Mouse (Mus musculus) MEL (cell line): ENCODE measurements at regions not wholly inside any gene's neighbourhood (a gene's known extent, or its start where the extent isn't known, plus 50 kb on each side); places are given as distances from the start of the nearest gene placed in this dataset.

ENCODE experiments used
- DNase-seq: peaks from one replicate; pipeline ENCODE4 v3.0.0; 2011; ENCODE audit warnings: low read depth, low spot score
- H3K27ac ChIP-seq: 2 replicates; pipeline ENCODE4 v1.5.1; 2012; ENCODE audit warnings: low read depth, mild to moderate bottlenecking, control low read depth, low read length, moderate library complexity; ENCODE audit not compliant: control insufficient read depth
- H3K27me3 ChIP-seq, 2 experiments: fragments of 150-350 bp in 1 of 2; sonication (generic) in 1 of 2; 2 replicates each; pipeline ENCODE4 v1.6.1; 2012; ENCODE audit warnings: low read length in 2 of 2, mild to moderate bottlenecking in 2 of 2, improper control_type of control experiment in 1 of 2, moderate library complexity in 1 of 2; ENCODE audit not compliant: insufficient read depth in 2 of 2, control insufficient read depth in 1 of 2
- H3K36me3 ChIP-seq, 2 experiments: 2 replicates each; pipeline ENCODE4 v1.6.1; 2012 to 2014; ENCODE audit warnings: low read length in 2 of 2, improper control_type of control experiment in 1 of 2, inconsistent platforms in 1 of 2, mild to moderate bottlenecking in 1 of 2; ENCODE audit not compliant: insufficient read depth in 2 of 2, control insufficient read depth in 1 of 2
- H3K4me1 ChIP-seq, 2 experiments: fragments of 150-350 bp in 1 of 2; sonication (generic) in 1 of 2; 2 replicates each; pipeline ENCODE4 v1.6.1; 2012; ENCODE audit warnings: low read length in 2 of 2, improper control_type of control experiment in 1 of 2, mild to moderate bottlenecking in 1 of 2; ENCODE audit not compliant: insufficient read depth in 2 of 2, control insufficient read depth in 1 of 2
- H3K4me3 ChIP-seq, 2 experiments: fragments of 150-350 bp in 1 of 2; sonication (generic) in 1 of 2; 2 replicates each; pipeline ENCODE4 v1.5.1; 2012; ENCODE audit warnings: low read depth in 2 of 2, low read length in 2 of 2, mild to moderate bottlenecking in 2 of 2, moderate library complexity in 2 of 2, control low read depth in 1 of 2, improper control_type of control experiment in 1 of 2; ENCODE audit not compliant: control insufficient read depth in 1 of 2, insufficient read depth in 1 of 2
- H3K79me2 ChIP-seq: 2 replicates; pipeline ENCODE4 v1.6.1; 2012; ENCODE audit warnings: mild to moderate bottlenecking, low read length, moderate library complexity; ENCODE audit not compliant: control insufficient read depth, poor library complexity, insufficient read depth
- H3K9ac ChIP-seq: 2 replicates; pipeline ENCODE4 v1.6.1; 2012; ENCODE audit warnings: low read depth, mild to moderate bottlenecking, control low read depth, low read length, moderate library complexity; ENCODE audit not compliant: control insufficient read depth, poor library complexity, severe bottlenecking
- H3K9me3 ChIP-seq: fragments of 150-350 bp; sonication (generic); replicated peaks from 2 replicates; pipeline ENCODE4 v1.6.1; 2012; ENCODE audit warnings: mild to moderate bottlenecking, low read length, improper control_type of control experiment, moderate library complexity; ENCODE audit not compliant: insufficient read depth
- CHD1 ChIP-seq: IDR thresholded peaks from 2 replicates; pipeline ENCODE4 v1.6.1; 2012; ENCODE audit warnings: low read depth, mild to moderate bottlenecking, inconsistent platforms, low read length, improper control_type of control experiment
- CHD2 ChIP-seq: IDR thresholded peaks from 2 replicates; pipeline ENCODE4 v1.6.1; 2011; ENCODE audit warnings: low read length, improper control_type of control experiment
- CTCF ChIP-seq, 3 experiments: IDR thresholded peaks in 2 of 3; conservative IDR thresholded peaks in 1 of 3; 2 replicates each; pipeline ENCODE4 v1.5.1; 2011 to 2012; ENCODE audit warnings: low read length in 3 of 3, low read depth in 2 of 3, mild to moderate bottlenecking in 2 of 3, improper control_type of control experiment in 1 of 3, inconsistent platforms in 1 of 3, mixed read lengths in 1 of 3, moderate library complexity in 1 of 3; ENCODE audit not compliant: control insufficient read depth in 1 of 3, insufficient read depth in 1 of 3, poor library complexity in 1 of 3, severe bottlenecking in 1 of 3
- ELF1 ChIP-seq: IDR thresholded peaks from 2 replicates; pipeline ENCODE4 v1.6.1; 2014; ENCODE audit warnings: low read depth, mild to moderate bottlenecking, inconsistent platforms, low read length, improper control_type of control experiment, moderate library complexity
- EP300 ChIP-seq, 2 experiments: IDR thresholded peaks; 2 replicates each; pipeline ENCODE4 v1.6.1; 2011; ENCODE audit warnings: improper control_type of control experiment in 2 of 2, low read length in 2 of 2, low read depth in 1 of 2, mild to moderate bottlenecking in 1 of 2
- ETS1 ChIP-seq: IDR thresholded peaks from 2 replicates; pipeline ENCODE4 v1.6.1; 2012; ENCODE audit warnings: low read depth, mild to moderate bottlenecking, inconsistent platforms, low read length, improper control_type of control experiment, moderate library complexity
- GABPA ChIP-seq: IDR thresholded peaks from 2 replicates; pipeline ENCODE4 v1.6.1; 2012; ENCODE audit warnings: low read depth, mild to moderate bottlenecking, inconsistent platforms, low read length, improper control_type of control experiment, moderate library complexity
- HCFC1 ChIP-seq: IDR thresholded peaks from 2 replicates; pipeline ENCODE4 v1.6.1; 2012; ENCODE audit warnings: low read depth, mild to moderate bottlenecking, inconsistent platforms, low read length, improper control_type of control experiment, moderate library complexity
- KAT2A ChIP-seq: conservative IDR thresholded peaks from 2 replicates; pipeline ENCODE4 v1.6.1; 2012; ENCODE audit warnings: low read depth, low read length, improper control_type of control experiment, inconsistent platforms
- MAFK ChIP-seq: IDR thresholded peaks from 2 replicates; pipeline ENCODE4 v1.6.1; 2011; ENCODE audit warnings: low read depth, mild to moderate bottlenecking, low read length, improper control_type of control experiment, borderline replicate concordance
- MAX ChIP-seq: IDR thresholded peaks from 2 replicates; pipeline ENCODE4 v1.6.1; 2011; ENCODE audit warnings: low read length, improper control_type of control experiment
- MAZ ChIP-seq: IDR thresholded peaks from 2 replicates; pipeline ENCODE4 v1.6.1; 2012; ENCODE audit warnings: low read depth, mild to moderate bottlenecking, inconsistent platforms, low read length, improper control_type of control experiment
- MYB ChIP-seq: IDR thresholded peaks from 2 replicates; pipeline ENCODE4 v1.6.1; 2011; ENCODE audit warnings: mild to moderate bottlenecking, low read depth, low read length, improper control_type of control experiment
- MYC ChIP-seq: IDR thresholded peaks from 2 replicates; pipeline ENCODE4 v1.6.1; 2011; ENCODE audit warnings: low read depth, mild to moderate bottlenecking, low read length, improper control_type of control experiment, moderate library complexity
- NRF1 ChIP-seq: IDR thresholded peaks from 2 replicates; pipeline ENCODE4 v1.6.1; 2014; ENCODE audit warnings: low read depth, mild to moderate bottlenecking, inconsistent platforms, low read length, improper control_type of control experiment, moderate library complexity; ENCODE audit not compliant: poor library complexity, insufficient read depth, severe bottlenecking
- POLR2A ChIP-seq, 2 experiments: IDR thresholded peaks; 2 replicates each; pipeline ENCODE4 v1.6.1; 2011 to 2012; ENCODE audit warnings: low read length in 2 of 2, mild to moderate bottlenecking in 2 of 2, control low read depth in 1 of 2, improper control_type of control experiment in 1 of 2, low read depth in 1 of 2, moderate library complexity in 1 of 2; ENCODE audit not compliant: control insufficient read depth in 1 of 2, insufficient read depth in 1 of 2, poor library complexity in 1 of 2
- POLR2AphosphoS2 ChIP-seq: IDR thresholded peaks from 2 replicates; pipeline ENCODE4 v1.6.1; 2011; ENCODE audit warnings: low read length, improper control_type of control experiment
- POLR2AphosphoS5 ChIP-seq: IDR thresholded peaks from 2 replicates; pipeline ENCODE4 v1.6.1; 2012; ENCODE audit warnings: low read depth, borderline replicate concordance, mild to moderate bottlenecking, inconsistent platforms, low read length, moderate library complexity, mixed read lengths
- RAD21 ChIP-seq: IDR thresholded peaks from 2 replicates; pipeline ENCODE4 v1.6.1; 2011; ENCODE audit warnings: mild to moderate bottlenecking, low read depth, low read length, improper control_type of control experiment
- SIN3A ChIP-seq: IDR thresholded peaks from 2 replicates; pipeline ENCODE4 v1.6.1; 2012; ENCODE audit warnings: low read length, improper control_type of control experiment, inconsistent platforms
- SMC3 ChIP-seq: IDR thresholded peaks from 2 replicates; pipeline ENCODE4 v1.6.1; 2011; ENCODE audit warnings: low read depth, low read length, improper control_type of control experiment
- TAL1 ChIP-seq: IDR thresholded peaks from 2 replicates; pipeline ENCODE4 v1.6.1; 2012; ENCODE audit warnings: mild to moderate bottlenecking, inconsistent platforms, low read length, moderate library complexity, mixed read lengths
- TBP ChIP-seq: IDR thresholded peaks from 2 replicates; pipeline ENCODE4 v1.8.0; 2011; ENCODE audit warnings: low read depth, low read length, improper control_type of control experiment
- UBTF ChIP-seq: IDR thresholded peaks from 2 replicates; pipeline ENCODE4 v1.6.1; 2012; ENCODE audit warnings: low read depth, mild to moderate bottlenecking, inconsistent platforms, low read length, improper control_type of control experiment, moderate library complexity, borderline replicate concordance; ENCODE audit not compliant: insufficient read depth
- USF2 ChIP-seq, 2 experiments: IDR thresholded peaks; 2 replicates each; pipeline ENCODE4 v1.6.1; 2011 to 2012; ENCODE audit warnings: improper control_type of control experiment in 2 of 2, low read length in 2 of 2, borderline replicate concordance in 1 of 2, inconsistent platforms in 1 of 2, low read depth in 1 of 2, mild to moderate bottlenecking in 1 of 2; ENCODE audit not compliant: insufficient read depth in 1 of 2
- ZC3H11A ChIP-seq: IDR thresholded peaks from 2 replicates; pipeline ENCODE4 v1.6.1; 2012; ENCODE audit warnings: low read depth, mild to moderate bottlenecking, inconsistent platforms, low read length, improper control_type of control experiment
- ZMIZ1 ChIP-seq: IDR thresholded peaks from 2 replicates; pipeline ENCODE4 v1.6.1; 2012; ENCODE audit warnings: low read depth, mild to moderate bottlenecking, inconsistent platforms, low read length, improper control_type of control experiment, moderate library complexity

GRCm38 (mm10) chr16:97282943-97283342, 73.6 kb upstream of the Bace2 start:
- H3K27me3 ChIP-seq: no peaks in the 10 kb centered on the region
- TF ChIP-seq CHD1: no peak
- TF ChIP-seq GABPA: no peak
- TF ChIP-seq ZC3H11A: no peak
- TF ChIP-seq SMC3: no peak
- no peak for TF ChIP-seq TAL1
- no peak for TF ChIP-seq NRF1
- TF ChIP-seq POLR2AphosphoS5: no peak
- no peak for TF ChIP-seq UBTF
- no peak for TF ChIP-seq CHD2
- no peak for TF ChIP-seq KAT2A
- no peak for TF ChIP-seq POLR2A (IDR thresholded peaks at IDR 0.05; ENCODE audit: control insufficient read depth in 1 of 2, insufficient read depth in 1 of 2, low read depth in 1 of 2, low read length in 2 of 2, poor library complexity in 1 of 2)
- no peak for TF ChIP-seq MAX
- TF ChIP-seq ETS1: no peak
- TF ChIP-seq RAD21: no peak
- TF ChIP-seq SIN3A: no peak
- TF ChIP-seq MAFK: no peak
- no peaks in the 10 kb centered on the region for H3K4me1 ChIP-seq
- no peaks in the 10 kb centered on the region for H3K9me3 ChIP-seq
- DNase-seq: no peak
- H3K36me3 ChIP-seq: no peaks in the 10 kb centered on the region
- no peak overlapping the region for H3K9ac ChIP-seq
- no peaks in the 10 kb centered on the region for H3K79me2 ChIP-seq
- H3K27ac ChIP-seq: no peak overlapping the region
- no peak overlapping the region for H3K4me3 ChIP-seq

- Histone ChIP-seq H3K9me3 (no peaks in the 10 kb centered on the region), H3K9ac (no peak overlapping the region), H3K4me1 (no peaks in the 10 kb centered on the region), H3K36me3 (no peaks in the 10 kb centered on the region), H3K79me2 (no peaks in the 10 kb centered on the region), H3K27ac (no peak overlapping the region), H3K27me3 (no peaks in the 10 kb centered on the region), H3K4me3 (no peak overlapping the region)
- DNase-seq: no peak
- TF ChIP-seq MYB (no peak), ELF1 (no peak), EP300 (IDR thresholded peaks at IDR 0.05; ENCODE audit: low read depth in 1 of 2, low read length in 2 of 2) (no peak), MAX (no peak), ZMIZ1 (no peak), POLR2AphosphoS2 (no peak), MAZ (no peak), MYC (no peak), UBTF (no peak), CTCF (IDR thresholded peaks at IDR 0.05 in 2 of 3, conservative IDR thresholded peaks at IDR 0.05 in 1 of 3; ENCODE audit: control insufficient read depth in 1 of 3, insufficient read depth in 1 of 3, low read depth in 2 of 3, low read length in 3 of 3, poor library complexity in 1 of 3, severe bottlenecking in 1 of 3) (no peak), HCFC1 (no peak), ETS1 (no peak), USF2 (IDR thresholded peaks at IDR 0.05; ENCODE audit: borderline replicate concordance in 1 of 2, insufficient read depth in 1 of 2, low read depth in 1 of 2, low read length in 2 of 2) (no peak), TAL1 (no peak), CHD1 (no peak), SIN3A (no peak), POLR2A (IDR thresholded peaks at IDR 0.05; ENCODE audit: control insufficient read depth in 1 of 2, insufficient read depth in 1 of 2, low read depth in 1 of 2, low read length in 2 of 2, poor library complexity in 1 of 2) (no peak), TBP (no peak)
Measured at GRCm38 (mm10) chr16:97285886-97286447, 70.6 kb upstream of the Bace2 start.
